Mouse (Mus musculus): ENCODE measurements around the gene Mepe. TPM values are rescaled to one million over a fixed set of nuclear protein-coding genes. Genes with fewer than 3 reads are reported as not detected.

The Mepe gene
- not detected for polyA plus RNA-seq (2014; fragmentation: Illumina TruSeq; extraction: RNeasy Lipid Tissue Mini Kit (QIAGEN cat#74804); ENCODE audit: low read depth, low replicate concordance)

GRCm38 (mm10) chr5:104325029-104325428, at the start of gene Mepe:
Gene Mepe, plus strand, starts transcription at chr5:104325329.

GRCm38 (mm10) chr5:104298994-104299393, 26.1 kb upstream of the Mepe start, which contains the start of gene Ibsp:
Gene Ibsp, plus strand, starts transcription at chr5:104299171.

Other genes with a start within 250 kb of the Mepe start
- gene Gm17660, start 247.7 kb upstream of the Mepe start, polyA plus RNA-seq (2014; fragmentation: Illumina TruSeq; extraction: RNeasy Lipid Tissue Mini Kit (QIAGEN cat#74804); ENCODE audit: low read depth, low replicate concordance), result not detected
- 307 TPM for gene Sparcl1, start 211.6 kb upstream of the Mepe start, polyA plus RNA-seq (2014; fragmentation: Illumina TruSeq; extraction: RNeasy Lipid Tissue Mini Kit (QIAGEN cat#74804); ENCODE audit: low read depth, low replicate concordance)
- not detected for gene Dspp, start 154.6 kb upstream of the Mepe start, polyA plus RNA-seq (2014; fragmentation: Illumina TruSeq; extraction: RNeasy Lipid Tissue Mini Kit (QIAGEN cat#74804); ENCODE audit: low read depth, low replicate concordance)
- gene Dmp1, start 122.7 kb upstream of the Mepe start, polyA plus RNA-seq (2014; fragmentation: Illumina TruSeq; extraction: RNeasy Lipid Tissue Mini Kit (QIAGEN cat#74804); ENCODE audit: low read depth, low replicate concordance), result 0.28 TPM
- not detected for gene Ibsp, start 26.2 kb upstream of the Mepe start, polyA plus RNA-seq (2014; fragmentation: Illumina TruSeq; extraction: RNeasy Lipid Tissue Mini Kit (QIAGEN cat#74804); ENCODE audit: low read depth, low replicate concordance)
- gene Spp1, start 109.8 kb downstream of the Mepe start, polyA plus RNA-seq (2014; fragmentation: Illumina TruSeq; extraction: RNeasy Lipid Tissue Mini Kit (QIAGEN cat#74804); ENCODE audit: low read depth, low replicate concordance), result 0.85 TPM
- gene Pkd2, start 134.1 kb downstream of the Mepe start, polyA plus RNA-seq (2014; fragmentation: Illumina TruSeq; extraction: RNeasy Lipid Tissue Mini Kit (QIAGEN cat#74804); ENCODE audit: low read depth, low replicate concordance), result 50.5 TPM
- gene BC005561, start 183.0 kb downstream of the Mepe start, polyA plus RNA-seq (2014; fragmentation: Illumina TruSeq; extraction: RNeasy Lipid Tissue Mini Kit (QIAGEN cat#74804); ENCODE audit: low read depth, low replicate concordance), result 15.4 TPM